Mouse (Mus musculus): ENCODE results near the gene Rfx5.

Rfx5 gene

GRCm38 (mm10) chr3:94987578-94987977 lies 33.7 kb downstream of the Rfx5 start:
- in situ Hi-C loops (cut with MboI; ENCODE audit: low sequenced_read_pairs) = no loop called here

- in situ Hi-C loops (cut with MboI; ENCODE audit: low sequenced_read_pairs) = no loop called here
Observed at GRCm38 (mm10) chr3:94989159-94989761, 35.4 kb downstream of the Rfx5 start.

DNA sequence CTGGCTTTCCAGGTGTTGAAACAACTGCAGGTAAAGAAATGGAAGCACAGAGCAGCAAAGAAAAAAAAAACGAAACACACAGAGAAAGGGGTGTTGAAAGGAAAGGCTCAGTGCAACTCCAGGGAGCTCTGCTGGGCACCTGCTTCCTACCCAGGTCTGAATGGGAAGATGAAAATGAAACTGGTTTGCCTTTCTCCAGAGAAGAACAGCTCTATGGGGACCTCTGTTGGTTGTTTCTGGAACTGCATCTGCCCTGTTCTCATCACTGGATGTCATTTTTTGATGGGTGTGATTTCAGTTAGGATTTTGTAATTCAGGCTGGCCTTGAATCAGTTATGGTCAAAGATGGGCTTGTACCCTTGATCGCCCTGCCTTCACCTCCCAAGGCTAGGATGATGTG lies 43.1 kb downstream of the Rfx5 start:
- in situ Hi-C loops (cut with MboI; ENCODE audit: low sequenced_read_pairs) = no loop called here

- in situ Hi-C loops (cut with MboI; ENCODE audit: low sequenced_read_pairs) = no loop called here
Observed at GRCm38 (mm10) chr3:95002569-95002968, 48.7 kb downstream of the Rfx5 start.

DNA sequence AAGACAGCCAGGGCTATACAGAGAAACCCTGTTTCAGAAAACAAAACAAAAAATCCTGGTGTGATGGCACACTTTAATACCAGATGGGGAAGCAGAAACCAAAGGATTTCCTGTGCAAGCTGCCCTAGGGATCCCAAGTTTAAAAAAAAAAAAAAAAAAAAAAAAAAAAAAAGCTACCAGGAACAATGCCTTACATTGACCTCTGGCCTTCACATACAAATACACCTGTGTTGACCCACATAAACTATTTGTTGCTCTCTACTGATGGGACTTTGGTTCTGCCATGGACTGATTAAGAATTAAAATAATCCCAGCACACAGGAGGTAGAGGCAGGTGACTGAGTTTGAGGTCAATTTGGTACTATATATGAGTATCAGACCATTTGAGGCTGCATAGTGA lies 49.4 kb downstream of the Rfx5 start:
- in situ Hi-C loops (cut with MboI; ENCODE audit: low sequenced_read_pairs) = no loop called here

- in situ Hi-C loops (cut with MboI; ENCODE audit: low sequenced_read_pairs) = no loop called here
Observed at GRCm38 (mm10) chr3:95005651-95006050, 51.8 kb downstream of the Rfx5 start.

- in situ Hi-C loops (cut with MboI; ENCODE audit: low sequenced_read_pairs) = no loop called here
Observed at GRCm38 (mm10) chr3:95007706-95008105, 53.8 kb downstream of the Rfx5 start.

GRCm38 (mm10) chr3:95010396-95010795 lies 56.5 kb downstream of the Rfx5 start:
- in situ Hi-C loops (cut with MboI; ENCODE audit: low sequenced_read_pairs) = no loop called here
